Mouse (Mus musculus): ENCODE data around the gene Cluap1.
"Not testable (repeated sequence)": the region's sequence is repeated elsewhere in the genome, so short reads cannot be mapped to it uniquely, and the experiment has no call there.

Gene Cluap1

DNA sequence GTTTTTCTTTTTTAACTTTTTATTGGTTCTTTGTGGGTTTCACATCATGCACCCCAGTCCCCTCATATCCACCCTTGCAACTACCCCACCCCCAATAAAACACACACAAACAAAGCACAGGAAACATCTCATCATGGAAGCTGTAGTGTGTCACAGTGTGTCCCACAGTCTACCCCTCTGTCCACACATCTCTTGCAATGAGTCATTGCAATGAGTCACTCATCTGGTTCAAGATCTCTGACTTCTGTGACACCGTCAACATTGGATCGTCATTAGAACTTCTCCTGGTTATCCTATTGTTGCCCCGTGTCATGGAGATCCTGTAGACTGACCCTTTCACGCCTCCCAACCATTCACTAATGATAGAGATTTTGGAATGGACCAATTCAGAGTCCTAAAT is 26.1 kb downstream of the Cluap1 start:
- DNase-seq (ENCODE audit: low spot score in 2 of 2), result no peak

DNA sequence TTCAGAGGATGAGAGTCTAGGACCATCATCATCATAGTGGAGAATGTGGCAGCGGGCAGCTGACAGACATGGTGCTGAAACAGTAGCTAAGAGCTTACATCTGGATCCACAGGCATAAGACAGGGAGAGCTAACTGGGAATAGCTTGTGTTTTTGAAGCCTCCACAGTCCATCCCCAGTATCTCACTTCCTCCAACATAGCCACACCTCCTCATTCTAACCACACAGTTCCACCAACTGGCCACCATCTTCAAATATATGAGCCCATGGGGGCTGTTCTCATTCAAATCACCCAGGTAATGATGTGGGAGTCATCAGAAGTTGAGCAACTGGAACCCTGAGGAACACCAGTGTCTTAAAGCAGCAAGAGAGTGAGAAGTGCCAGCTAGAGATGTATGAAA is 42.5 kb downstream of the Cluap1 start:
- DNase-seq (ENCODE audit: low spot score in 2 of 2), result no peak

DNA sequence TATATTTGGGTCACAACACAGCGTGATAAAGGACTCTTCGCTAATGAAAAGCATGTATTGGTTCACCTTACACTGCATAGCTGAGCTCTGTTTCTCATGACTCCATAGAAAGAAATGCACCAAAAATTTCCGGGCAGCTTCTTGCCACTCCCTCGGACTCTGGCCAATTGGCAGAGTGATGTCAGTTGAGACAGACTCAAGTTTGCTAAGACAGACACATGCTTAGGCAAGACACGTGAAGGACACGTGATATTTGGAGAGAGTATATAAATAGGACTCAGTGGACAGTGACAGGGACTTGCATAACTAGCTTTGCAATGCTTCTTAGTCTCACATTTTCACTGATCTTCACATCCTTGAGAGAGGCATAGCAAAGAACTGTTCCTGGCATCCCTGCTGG is 47.8 kb downstream of the Cluap1 start:
- DNase-seq (ENCODE audit: low spot score in 2 of 2), result no peak

DNA sequence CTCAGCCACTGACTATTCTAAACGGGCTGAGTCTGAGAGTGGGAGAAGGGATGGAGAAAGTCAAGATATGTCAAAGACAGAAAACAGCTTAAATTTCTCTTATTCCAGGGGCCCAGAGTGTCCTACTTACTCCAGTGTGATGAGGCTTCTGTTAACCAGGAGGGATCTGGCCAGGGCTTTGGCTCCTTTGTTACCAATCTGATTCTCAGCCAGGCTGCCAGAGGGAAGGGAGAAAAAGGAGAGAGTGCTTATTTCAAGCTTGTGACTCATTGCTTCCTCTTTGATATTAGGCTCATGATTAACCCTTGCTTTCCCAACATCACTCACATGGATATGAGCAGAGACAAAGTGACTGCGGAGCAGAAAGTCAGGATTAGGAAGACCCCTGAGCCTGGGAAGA is 50.7 kb downstream of the Cluap1 start:
- no peak for DNase-seq (ENCODE audit: low spot score in 2 of 2)

DNA sequence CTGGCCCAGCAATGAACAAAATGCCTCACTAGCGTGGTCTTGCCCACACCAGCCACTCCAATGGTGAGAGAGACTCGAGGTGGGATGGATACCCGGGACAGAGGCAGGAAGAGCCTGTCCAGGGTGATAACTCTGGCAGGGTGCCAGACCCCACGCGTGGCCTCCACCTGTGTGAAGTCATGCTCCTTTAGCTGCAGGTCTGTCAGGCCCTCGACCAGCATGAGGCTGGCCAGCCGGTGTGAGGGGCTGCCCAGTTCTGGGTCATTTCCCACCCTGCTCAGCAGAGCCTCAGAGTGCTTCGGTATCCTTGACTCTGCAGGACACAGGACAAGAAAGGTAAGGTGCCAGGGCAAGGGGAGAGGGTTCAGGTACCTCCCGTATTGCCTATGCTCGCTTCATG is 56.4 kb downstream of the Cluap1 start:
- DNase-seq (ENCODE audit: low spot score in 2 of 2), result no peak

DNA sequence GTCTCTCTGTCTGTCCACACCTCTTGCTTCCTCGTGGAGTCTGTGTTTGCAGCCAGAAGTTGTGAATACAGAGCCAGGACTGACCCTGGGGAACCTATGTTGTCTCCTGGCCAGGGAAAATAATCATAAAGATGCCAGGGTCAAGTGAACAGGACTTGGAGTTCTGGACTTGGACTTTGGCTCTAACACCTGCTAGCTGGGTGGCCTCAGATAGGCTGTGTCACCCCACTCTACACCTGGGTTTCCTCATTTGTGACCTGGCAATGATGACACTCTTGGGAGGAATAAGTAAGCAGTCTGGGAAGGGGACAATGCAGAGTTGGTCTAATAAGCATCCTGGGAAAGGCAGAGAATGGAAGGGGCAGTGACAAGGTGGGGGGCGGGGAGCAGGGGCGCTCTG is 56.9 kb downstream of the Cluap1 start:
- DNase-seq (ENCODE audit: low spot score in 2 of 2), result no peak

DNA sequence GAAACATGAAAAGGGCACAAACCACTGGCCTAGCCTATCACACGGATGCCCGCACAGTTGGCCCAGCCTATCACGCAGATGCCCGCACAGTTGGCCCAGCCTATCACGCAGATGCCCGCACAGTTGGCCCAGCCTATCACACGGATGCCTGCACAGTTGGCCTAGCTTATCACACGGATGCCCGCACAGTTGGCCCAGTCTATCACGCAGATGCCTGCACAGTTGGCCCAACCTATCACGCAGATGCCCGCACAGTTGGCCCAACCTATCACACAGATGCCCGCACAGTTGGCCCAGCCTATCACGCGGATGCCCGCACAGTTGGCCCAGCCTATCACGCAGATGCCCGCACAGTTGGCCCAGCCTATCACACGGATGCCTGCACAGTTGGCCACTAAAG is 65.9 kb downstream of the Cluap1 start:
- DNase-seq (ENCODE audit: low spot score in 2 of 2), result not testable (repeated sequence)

DNA sequence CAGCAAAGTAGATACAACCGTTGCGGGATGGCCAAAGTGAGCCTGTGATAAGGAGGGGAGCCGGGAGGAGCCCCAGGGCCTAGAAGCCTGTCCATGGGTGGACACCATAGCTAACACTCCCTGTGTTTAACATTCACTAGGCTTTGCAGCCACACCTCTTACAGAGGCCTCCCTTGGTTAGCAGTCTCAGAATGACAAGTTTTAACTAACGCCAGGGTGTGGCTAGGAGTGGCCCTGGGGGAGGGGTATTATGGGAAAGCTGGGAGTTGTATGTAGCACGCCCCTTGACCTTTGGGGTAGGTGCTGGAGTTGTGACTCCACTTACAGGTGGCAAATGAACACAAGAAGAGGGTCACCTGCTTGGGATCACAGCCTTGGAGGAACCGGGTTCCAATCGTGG is 67.1 kb downstream of the Cluap1 start:
- DNase-seq (ENCODE audit: low spot score in 2 of 2), result no peak

DNA sequence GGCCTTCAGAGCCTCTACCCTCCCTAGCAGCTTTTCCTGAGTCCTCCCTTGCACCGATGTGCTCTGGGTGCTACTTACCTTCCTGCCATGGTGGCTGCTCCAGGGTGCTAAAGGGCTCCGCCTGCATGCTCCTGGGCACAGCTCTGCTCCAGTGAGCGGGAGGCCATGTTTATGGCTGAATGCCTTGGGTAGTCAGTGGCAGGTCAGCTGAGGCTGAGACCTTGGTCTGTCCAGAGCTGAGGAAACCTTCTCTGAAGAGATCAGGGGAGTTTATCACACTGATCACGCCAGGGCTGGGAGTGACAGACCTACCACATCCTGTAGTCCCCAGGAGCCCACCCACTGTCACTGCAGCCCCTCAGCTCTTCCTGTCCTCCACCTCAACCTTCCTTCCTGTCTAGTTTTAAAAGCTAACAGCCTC is 67.7 kb downstream of the Cluap1 start, which contains the start of gene Nlrc3:
Gene Nlrc3 (minus strand): TSS at position 382 of the 421 bp plus-strand sequence.
- no peak for DNase-seq (ENCODE audit: low spot score in 2 of 2)

DNA sequence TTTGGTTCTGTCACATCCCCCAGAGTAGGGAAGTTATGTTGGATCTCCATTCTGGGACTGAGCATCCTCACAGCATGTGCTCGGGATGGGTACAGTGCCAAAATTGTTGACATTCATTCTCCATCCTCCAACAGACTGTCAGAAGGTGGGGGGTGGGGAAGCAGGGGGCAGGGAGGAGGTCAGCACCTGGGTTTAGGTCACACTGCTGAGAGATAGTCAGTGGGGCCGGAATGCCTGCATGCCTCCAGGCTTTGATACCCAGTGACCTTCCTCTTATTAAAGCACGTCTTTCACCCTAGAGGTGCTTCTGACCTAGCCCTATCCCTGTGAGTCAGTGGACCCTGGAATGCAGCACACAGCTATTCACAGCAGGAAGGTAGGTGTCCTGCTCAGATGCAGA is 68.1 kb downstream of the Cluap1 start:
- DNase-seq (ENCODE audit: low spot score in 2 of 2), result no peak

DNA sequence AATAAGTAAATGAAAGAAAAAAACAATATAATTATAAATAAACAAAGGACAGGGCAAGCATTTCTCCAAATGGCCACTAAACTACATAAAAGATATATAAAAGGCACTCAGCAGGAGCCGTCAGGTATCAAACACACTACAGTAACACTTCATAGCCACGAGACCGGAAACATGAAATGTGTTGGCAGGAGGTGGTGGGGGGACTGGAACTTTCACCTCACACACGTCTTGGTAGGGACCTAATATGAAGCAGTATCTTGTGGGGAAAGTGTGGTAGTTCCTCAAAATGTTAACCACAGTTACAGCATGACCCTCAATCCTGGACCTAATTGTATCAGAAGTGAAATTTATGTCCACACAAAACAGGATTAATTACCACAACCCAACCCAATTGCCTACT is 73.6 kb downstream of the Cluap1 start:
- DNase-seq (ENCODE audit: low spot score in 2 of 2), result no peak

DNA sequence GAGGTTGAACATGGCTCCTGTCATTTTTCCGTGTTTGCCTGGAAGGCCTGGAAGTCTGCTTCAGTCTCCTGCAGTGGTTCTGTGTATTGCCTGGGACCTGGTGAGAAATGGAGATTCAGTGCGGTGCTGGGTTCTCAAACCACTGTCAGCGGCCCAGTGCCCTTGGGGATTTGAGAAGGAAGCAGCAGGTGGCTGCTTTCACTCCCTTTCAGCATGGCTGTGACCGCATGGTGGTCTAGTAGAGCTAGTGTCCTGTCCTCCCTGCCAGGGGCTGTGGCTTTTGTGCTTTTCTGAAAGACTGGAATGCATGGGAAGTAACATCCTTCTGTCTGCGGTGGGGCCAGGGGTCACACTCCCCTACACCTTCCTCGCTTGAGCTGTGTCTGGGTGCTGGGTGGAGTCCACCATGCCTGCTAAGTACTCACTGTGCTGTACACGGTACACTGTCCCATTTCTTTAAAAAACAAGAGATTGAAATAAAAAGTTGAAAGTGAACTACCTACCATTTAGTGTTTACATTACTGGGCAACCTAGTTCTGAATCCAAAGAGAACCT is 74.6 kb downstream of the Cluap1 start:
- no peak for DNase-seq (ENCODE audit: low spot score in 2 of 2)

DNA sequence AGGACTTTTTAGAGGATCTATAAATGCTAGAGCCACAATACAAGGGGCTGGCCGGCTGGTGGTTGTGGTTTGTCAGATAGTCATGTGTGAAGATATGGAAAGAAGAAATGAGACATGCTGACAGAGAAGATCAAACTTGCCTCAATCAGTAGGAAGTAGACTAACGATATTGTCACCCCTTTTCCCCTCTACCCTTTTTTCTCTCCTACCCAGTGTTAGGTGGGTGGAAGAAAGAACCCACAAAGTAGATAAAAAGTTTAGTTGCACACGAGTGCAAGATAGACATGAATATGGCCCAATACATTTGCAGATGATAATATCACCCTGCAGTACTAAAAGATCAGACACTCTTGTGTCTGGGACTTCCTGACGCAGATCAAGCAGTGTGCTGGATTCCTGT is 79.8 kb downstream of the Cluap1 start:
- DNase-seq (ENCODE audit: low spot score in 2 of 2), result no peak

Measured in frontal cortex, postnatal 14 days (tissue).